Mouse (Mus musculus) left cerebral cortex, postnatal 25 days (tissue): ENCODE results near the gene Gdi1. TPM values are rescaled to one million over a fixed set of nuclear protein-coding genes. Genes with fewer than 3 reads are reported as not detected.

Experiments
- DNase-seq, 2 experiments: peaks; one replicate each; pipeline ENCODE4 v3.0.0; 2022; ENCODE audit warnings: low spot score in 2 of 2, mixed read lengths in 1 of 2
- intact Hi-C: fragments of 180-260 bp; cut with DNase I; formaldehyde crosslinking; loops from one replicate; pipeline ENCODE4 v1.15.1; 2025
- total RNA-seq, 2 experiments: library from RNA; stranded (reverse); gene quantifications; 2 replicates each; pipeline ENCODE4 v1.2.3; 2021

The Gdi1 gene
- total RNA-seq, result 100 to 1,000 TPM; 603 to 616 TPM

GRCm38 (mm10) chrX:74304867-74305700, at the start of gene Gdi1:
TSS of gene Gdi1 (plus strand) at chrX:74304998.
- intact Hi-C loops, result loop anchor here (2.0 kb wide), 1 partner anchor 22 kb away; the partner anchor contains the start of gene Dnase1l1

GRCm38 (mm10) chrX:74257746-74258145, 47.1 kb upstream of the Gdi1 start:
- intact Hi-C loops, result no loop called here
- DNase-seq, result no peak

More at GRCm38 (mm10) chrX:74304867-74305700, at the start of gene Gdi1:
- DNase-seq, result peak; percentile 63 to 67

- DNase-seq, result no peak
- intact Hi-C loops, result loop anchor here (2.0 kb wide), 2 partner anchors 15 to 303 kb away; partner anchors contain the start of genes Emd and Hcfc1
Measured at GRCm38 (mm10) chrX:74269736-74270061, 35.1 kb upstream of the Gdi1 start.

GRCm38 (mm10) chrX:74270062-74270901, 34.5 kb upstream of the Gdi1 start, which contains the start of gene Rpl10:
TSS of gene Rpl10 (plus strand) at chrX:74270812.
- intact Hi-C loops, result loop anchor here (2.0 kb wide), 2 partner anchors 15 to 303 kb away; partner anchors contain the start of genes Emd and Hcfc1
- DNase-seq, result peak; percentile 89 to 97

GRCm38 (mm10) chrX:74270902-74271551, 33.8 kb upstream of the Gdi1 start:
- DNase-seq, result peak; percentile 14 to 18
- intact Hi-C loops, result loop anchor here (2.0 kb wide), 2 partner anchors 16 to 304 kb away; partner anchors contain the start of genes Emd and Hcfc1

- intact Hi-C loops, result no loop called here
- no peak for DNase-seq
Measured at GRCm38 (mm10) chrX:74273422-74274322, 31.1 kb upstream of the Gdi1 start.

GRCm38 (mm10) chrX:74277916-74278315, 26.9 kb upstream of the Gdi1 start:
- intact Hi-C loops, result no loop called here
- no peak for DNase-seq

- no peak for DNase-seq
- intact Hi-C loops, result no loop called here
Measured at GRCm38 (mm10) chrX:74281041-74281731, 23.6 kb upstream of the Gdi1 start.

- intact Hi-C loops, result loop anchor here (2.0 kb wide), 2 partner anchors 15 to 23 kb away; partner anchors contain the start of genes Atp6ap1 and Gdi1
- DNase-seq, result peak; percentile 39 to 49
Measured at GRCm38 (mm10) chrX:74281732-74282394, 22.9 kb upstream of the Gdi1 start, which contains the start of the genes Taz and Dnase1l1. TSS of gene Taz (plus strand) at chrX:74281912. TSS of gene Dnase1l1 (minus strand) at chrX:74282337.

- intact Hi-C loops, result loop anchor here (2.0 kb wide), 2 partner anchors 14 to 22 kb away; partner anchors contain the start of genes Atp6ap1 and Gdi1
- DNase-seq, result peak; percentile 83 to 92
Measured at GRCm38 (mm10) chrX:74282395-74283091, 22.3 kb upstream of the Gdi1 start.

GRCm38 (mm10) chrX:74283092-74283437, 21.7 kb upstream of the Gdi1 start:
- intact Hi-C loops, result loop anchor here (2.0 kb wide), 2 partner anchors 14 to 22 kb away; partner anchors contain the start of genes Atp6ap1 and Gdi1

GRCm38 (mm10) chrX:74293431-74293830, 11.4 kb upstream of the Gdi1 start:
- no peak for DNase-seq
- intact Hi-C loops, result no loop called here

More at GRCm38 (mm10) chrX:74283092-74283437, 21.7 kb upstream of the Gdi1 start:
- no peak for DNase-seq

GRCm38 (mm10) chrX:74296538-74297448, 8.0 kb upstream of the Gdi1 start, which contains the start of gene Atp6ap1:
TSS of gene Atp6ap1 (plus strand) at chrX:74297097.
- intact Hi-C loops, result loop anchor here (2.0 kb wide), 1 partner anchor 14 kb away; the partner anchor contains the start of gene Dnase1l1
- peak; percentile 90 to 97 for DNase-seq

GRCm38 (mm10) chrX:74298348-74298747, 6.5 kb upstream of the Gdi1 start:
- intact Hi-C loops, result no loop called here
- DNase-seq, result no peak

- DNase-seq, result no peak
Measured at GRCm38 (mm10) chrX:74299721-74300120, 5.1 kb upstream of the Gdi1 start.

More at GRCm38 (mm10) chrX:74299721-74300120, 5.1 kb upstream of the Gdi1 start:
- intact Hi-C loops, result no loop called here
